Mouse (Mus musculus) midbrain, postnatal 0 days (tissue): ENCODE data around the gene Acat2. TPM values are rescaled to one million over a fixed set of nuclear protein-coding genes. Genes with fewer than 3 reads are reported as not detected.
"Not testable (repeated sequence)": the region's sequence is repeated elsewhere in the genome, so short reads cannot be mapped to it uniquely, and the experiment has no call there.

Experiments used
- ATAC-seq: fragments of 200-750 bp; cut with Nextera tagmentation; 2 replicates; pipeline ENCODE4 v1.8.0; 2017; ENCODE audit warnings: moderate number of reproducible peaks, mild to moderate bottlenecking, moderate TSS enrichment, moderate library complexity; ENCODE audit not compliant: low FRiP score
- DNase-seq: peaks from one replicate; pipeline ENCODE4 v3.0.0-alpha.2; 2015; ENCODE audit warnings: low spot score
- H3K27ac ChIP-seq: fragments of 300-500 bp; sonication (generic); 2 replicates; pipeline ENCODE4 v1.5.1; 2014; ENCODE audit warnings: low read depth, mild to moderate bottlenecking, low read length, mixed read lengths
- H3K27me3 ChIP-seq: fragments of 300-500 bp; sonication (generic); 2 replicates; pipeline ENCODE4 v1.6.1; 2014; ENCODE audit warnings: low read length, control low read depth, mixed read lengths; ENCODE audit not compliant: insufficient read depth
- H3K36me3 ChIP-seq: fragments of 300-500 bp; sonication (generic); 2 replicates; pipeline ENCODE4 v1.6.1; 2014; ENCODE audit warnings: low read length, control low read depth, mixed read lengths; ENCODE audit not compliant: insufficient read depth
- H3K4me1 ChIP-seq: fragments of 300-500 bp; sonication (generic); 2 replicates; pipeline ENCODE4 v1.6.1; 2014; ENCODE audit warnings: mild to moderate bottlenecking, control low read depth, antibody characterized with exemption, low read length, mixed read lengths; ENCODE audit not compliant: insufficient read depth
- H3K4me2 ChIP-seq: fragments of 300-500 bp; sonication (generic); 2 replicates; pipeline ENCODE4 v1.6.1; 2014; ENCODE audit warnings: low read depth, mild to moderate bottlenecking, low read length, mixed read lengths; ENCODE audit not compliant: poor library complexity, severe bottlenecking
- H3K4me3 ChIP-seq: fragments of 300-500 bp; sonication (generic); 2 replicates; pipeline ENCODE4 v1.5.1; 2014; ENCODE audit warnings: low read depth, mild to moderate bottlenecking, low read length, moderate library complexity
- H3K9ac ChIP-seq: fragments of 300-500 bp; sonication (generic); replicated peaks from 2 replicates; pipeline ENCODE4 v1.6.1; 2014; ENCODE audit warnings: mild to moderate bottlenecking, low read length, moderate library complexity, mixed read lengths; ENCODE audit not compliant: poor library complexity, severe bottlenecking
- H3K9me3 ChIP-seq: fragments of 300-500 bp; sonication (generic); 2 replicates; pipeline ENCODE4 v1.6.1; 2016; ENCODE audit warnings: low read length, control low read depth
- CTCF ChIP-seq: IDR thresholded peaks from 2 replicates; pipeline ENCODE4 v1.5.1; 2016; ENCODE audit warnings: antibody characterized with exemption, mild to moderate bottlenecking
- WGBS: fragments of 180-500 bp; shearing (Covaris S2); extraction: QIAGEN DNeasy Blood & Tissue Kit; methylation state at CpG from one replicate; pipeline ENCODE4 v1.1.7; 2014; 5-methylcytosine and 5-hydroxymethylcytosine counted together
- polyA plus RNA-seq: library from polyadenylated mRNA; unstranded; fragments of >200 nt; fragmentation: Nextera tagmentation; extraction: Ambion mirVana; gene quantifications from 2 replicates; pipeline ENCODE4 v1.2.1, GENCODE M21; 2015
- total RNA-seq: library from RNA; depleted of rRNA; stranded (reverse); fragments of >200 nt; gene quantifications from 2 replicates; pipeline ENCODE4 v1.2.3, GENCODE M21; 2014

The Acat2 gene
- total and polyA plus RNA-seq, 2 experiments from 2014 or later, result 181 to 247 TPM

- Histone ChIP-seq H3K9me3 (no peaks in the 10 kb centered on the region), H3K27me3 (no peaks in the 10 kb centered on the region), H3K4me1 (no peaks in the 10 kb centered on the region), H3K27ac (no peak overlapping the region), H3K4me3 (no peak overlapping the region), H3K9ac (no peak overlapping the region), H3K4me2 (no peak overlapping the region), H3K36me3 (peaks cover 24% of the 10 kb centered on the region)
- 89% methylated on average over 2 of the region's 2 CpGs for WGBS
- ATAC-seq (no peak), DNase-seq (no peak)
- TF ChIP-seq CTCF, result no peak
Measured at GRCm38 (mm10) chr17:12973851-12974250, 13.3 kb upstream of the Acat2 start.

DNA sequence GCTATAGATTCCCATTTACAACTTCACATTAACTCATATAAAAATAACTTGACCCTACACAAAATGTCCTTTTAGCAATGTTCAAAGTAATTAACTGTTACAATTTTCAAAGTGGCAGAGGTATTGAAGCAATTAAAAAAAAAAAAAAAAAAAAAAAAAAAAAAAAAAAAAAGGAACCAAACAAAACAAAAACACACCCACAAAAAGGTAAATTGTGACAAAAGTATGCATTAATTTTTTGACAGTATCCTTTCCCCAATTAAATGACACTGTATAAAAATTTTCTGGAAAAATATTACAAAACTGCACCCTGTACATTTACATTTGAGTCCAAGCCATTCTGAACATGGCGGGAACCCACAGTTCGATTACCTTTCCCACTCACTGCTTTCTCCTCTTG is 6.6 kb upstream of the Acat2 start:
- Histone ChIP-seq H3K4me2 (no peak overlapping the region), H3K36me3 (peaks cover 17% of the 10 kb centered on the region), H3K4me1 (no peaks in the 10 kb centered on the region), H3K9ac (no peak overlapping the region), H3K9me3 (no peaks in the 10 kb centered on the region), H3K27me3 (no peaks in the 10 kb centered on the region), H3K4me3 (no peak overlapping the region), H3K27ac (no peak overlapping the region)
- WGBS, result 86% methylated on average over 2 of the region's 2 CpGs
- TF ChIP-seq CTCF, result no peak
- no peak for ATAC-seq
- no peak for DNase-seq

DNA sequence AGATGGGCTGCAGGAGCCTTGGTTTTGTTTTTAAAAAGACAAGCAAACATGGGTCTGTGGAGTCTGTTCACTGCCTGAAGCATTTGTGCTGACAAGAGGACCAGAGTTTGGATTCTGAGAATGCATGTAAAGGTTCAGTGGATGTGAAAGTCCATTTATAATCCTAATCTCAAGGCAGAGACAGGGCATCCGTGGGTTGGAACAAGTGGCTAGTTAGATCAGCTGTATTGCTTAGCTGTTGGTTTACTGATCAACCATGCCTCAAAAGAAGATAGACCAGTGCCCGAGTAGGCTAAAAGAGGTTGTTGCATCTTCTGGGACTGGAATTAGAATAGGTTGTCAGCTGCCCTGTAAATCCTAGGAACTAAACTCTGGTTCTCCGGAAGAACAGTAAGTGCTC is 2.9 kb upstream of the Acat2 start:
- no peaks in the 10 kb centered on the region for H3K9me3 ChIP-seq
- WGBS, result 92% methylated on average over 3 of the region's 3 CpGs
- no peak overlapping the region for H3K9ac ChIP-seq
- TF ChIP-seq CTCF, result no peak
- peaks cover 14% of the 10 kb centered on the region for H3K36me3 ChIP-seq
- H3K27ac ChIP-seq, result no peak overlapping the region
- no peaks in the 10 kb centered on the region for H3K27me3 ChIP-seq
- H3K4me2 ChIP-seq, result no peak overlapping the region
- no peak for ATAC-seq
- H3K4me1 ChIP-seq, result peaks cover 4% of the 10 kb centered on the region; the same call in 1 of the 2 replicates
- no peak for DNase-seq
- no peak overlapping the region for H3K4me3 ChIP-seq

DNA sequence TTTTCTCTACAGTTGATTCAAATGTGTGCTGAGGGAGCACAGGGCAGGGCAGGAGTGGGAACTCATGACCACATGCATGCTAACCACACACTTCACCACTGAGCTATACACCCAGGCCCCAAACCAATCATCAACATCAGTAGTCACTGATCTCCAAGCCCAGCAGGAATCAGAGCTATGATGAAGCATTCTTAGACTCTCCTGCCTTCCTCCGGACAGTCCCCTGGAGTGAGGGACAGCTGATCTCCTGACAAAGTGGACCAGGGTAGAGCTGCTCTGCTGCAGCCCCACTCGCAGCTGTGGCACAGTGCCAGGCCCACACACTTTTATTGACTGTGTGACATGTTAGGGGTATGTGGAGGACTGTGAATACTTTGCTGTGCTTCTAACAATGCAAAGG is 1.2 kb downstream of the Acat2 start:
- Histone ChIP-seq H3K4me3 (peak overlapping the region; percentile 20; the same call in 1 of the 2 replicates), H3K4me2 (peak overlapping the region; percentile 43)
- not testable (repeated sequence) for DNase-seq, H3K4me1 ChIP-seq, ATAC-seq, H3K9ac ChIP-seq, H3K9me3 ChIP-seq, H3K27ac ChIP-seq, H3K36me3 ChIP-seq, H3K27me3 ChIP-seq
- WGBS, result 0% methylated on average over 1 of the region's 2 CpGs

- H3K4me1 ChIP-seq, result peaks cover 4% of the 10 kb centered on the region; the same call in 1 of the 2 replicates
- no peaks in the 10 kb centered on the region for H3K9me3 ChIP-seq
- ATAC-seq (no peak), DNase-seq (no peak)
- peaks cover 9% of the 10 kb centered on the region; the same call in 1 of the 2 replicates for H3K36me3 ChIP-seq
- H3K9ac ChIP-seq, result no peak overlapping the region
- H3K4me3 ChIP-seq, result no peak overlapping the region
- H3K27ac ChIP-seq, result no peak overlapping the region
- WGBS, result 94% methylated on average over 8 of the region's 8 CpGs
- no peak for TF ChIP-seq CTCF
- H3K4me2 ChIP-seq, result no peak overlapping the region
- no peaks in the 10 kb centered on the region for H3K27me3 ChIP-seq
Measured at GRCm38 (mm10) chr17:12956664-12957063, 3.9 kb downstream of the Acat2 start.

DNA sequence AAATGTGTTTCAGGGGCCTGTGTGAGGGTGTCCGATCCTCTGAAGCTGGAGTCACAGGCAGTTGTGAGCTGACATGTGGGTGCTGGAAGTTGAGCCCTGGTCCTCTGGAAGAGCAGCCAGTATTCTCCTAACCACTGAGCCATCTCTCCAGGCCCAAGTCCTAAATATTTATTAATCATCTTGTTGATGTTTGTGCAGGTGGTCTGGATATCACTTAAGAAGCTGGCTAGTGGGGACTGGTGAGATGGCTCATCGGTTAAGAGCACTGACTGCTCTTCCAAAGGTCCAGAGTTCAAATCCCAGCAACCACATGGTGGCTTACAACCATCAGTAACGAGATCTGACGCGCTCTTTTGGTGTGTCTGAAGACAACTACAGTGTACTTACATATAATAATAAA is 10.9 kb downstream of the Acat2 start:
- ATAC-seq (no peak), DNase-seq (no peak)
- Histone ChIP-seq H3K9ac (no peak overlapping the region), H3K4me3 (no peak overlapping the region), H3K27me3 (no peaks in the 10 kb centered on the region), H3K4me1 (no peaks in the 10 kb centered on the region), H3K27ac (no peak overlapping the region), H3K9me3 (no peaks in the 10 kb centered on the region), H3K36me3 (peaks cover 38% of the 10 kb centered on the region), H3K4me2 (no peak overlapping the region)
- TF ChIP-seq CTCF, result no peak
- 94% methylated on average over 5 of the region's 5 CpGs for WGBS
